Mouse (Mus musculus): ENCODE measurements around the gene Fbxo42. TPM values are rescaled to one million over a fixed set of nuclear protein-coding genes. Genes with fewer than 3 reads are reported as not detected.

Fbxo42 gene
- total and polyA plus RNA-seq, 3 experiments: 11.2 to 260 (median 23.1) TPM

GRCm38 (mm10) chr4:141242651-141243241, 95.0 kb downstream of the Fbxo42 start:
- Histone ChIP-seq H3K4me3 (ENCODE audit: control insufficient read depth in 1 of 2, insufficient read depth in 1 of 2, low read depth in 2 of 2, low read length in 2 of 2) (no peak overlapping the region), H3K9me3 (replicated peaks; ENCODE audit: insufficient read depth, low read length) (no peaks in the 10 kb centered on the region), H3K4me1 (ENCODE audit: control insufficient read depth in 1 of 2, insufficient read depth in 2 of 2, low read length in 2 of 2) (peaks cover 0 to 13% of the 10 kb centered on the region in 2 experiments; a peak in 3 of 4 replicates), H3K27me3 (ENCODE audit: control insufficient read depth in 1 of 2, insufficient read depth in 2 of 2, low read length in 2 of 2) (peaks cover 6% of the 10 kb centered on the region in 2 experiments), H3K79me2 (ENCODE audit: control insufficient read depth, insufficient read depth, low read length, poor library complexity) (no peaks in the 10 kb centered on the region), H3K36me3 (ENCODE audit: control insufficient read depth in 1 of 2, insufficient read depth in 2 of 2, low read length in 2 of 2) (peaks cover 0 to 5% of the 10 kb centered on the region in 2 experiments; a peak in 2 of 4 replicates), H3K27ac (ENCODE audit: control insufficient read depth, low read depth, low read length) (no peak overlapping the region), H3K9ac (ENCODE audit: control insufficient read depth, low read depth, low read length, poor library complexity, severe bottlenecking) (no peak overlapping the region)
- DNase-seq (ENCODE audit: low read depth, low spot score): no peak
- TF ChIP-seq MAZ (IDR thresholded peaks at IDR 0.05; ENCODE audit: low read depth, low read length) (no peak), TAL1 (IDR thresholded peaks at IDR 0.05; ENCODE audit: low read length) (no peak), SMC3 (IDR thresholded peaks at IDR 0.05; ENCODE audit: low read depth, low read length) (no peak), ZC3H11A (IDR thresholded peaks at IDR 0.05; ENCODE audit: low read depth, low read length) (no peak), POLR2AphosphoS2 (IDR thresholded peaks at IDR 0.05; ENCODE audit: low read length) (no peak), E2F4 (IDR thresholded peaks at IDR 0.05; ENCODE audit: borderline replicate concordance, low read depth, low read length) (no peak), MAX (IDR thresholded peaks at IDR 0.05; ENCODE audit: low read length) (no peak), ETS1 (IDR thresholded peaks at IDR 0.05; ENCODE audit: low read depth, low read length) (no peak), GATA1 (IDR thresholded peaks at IDR 0.05; ENCODE audit: low read depth, low read length) (no peak), USF1 (IDR thresholded peaks at IDR 0.05; ENCODE audit: low read depth, low read length) (no peak), MAFK (IDR thresholded peaks at IDR 0.05; ENCODE audit: borderline replicate concordance, low read depth, low read length) (no peak), MEF2A (IDR thresholded peaks at IDR 0.05; ENCODE audit: extremely low read depth, insufficient replicate concordance, low read depth, low read length, poor library complexity, severe bottlenecking) (no peak), JUND (IDR thresholded peaks at IDR 0.05; ENCODE audit: low read depth, low read length) (no peak), ZNF384 (IDR thresholded peaks at IDR 0.05; ENCODE audit: low read depth, low read length) (no peak), NELFE (IDR thresholded peaks at IDR 0.05; ENCODE audit: low read depth, low read length) (no peak)

- peaks cover 0 to 4% of the 10 kb centered on the region in 2 experiments; a peak in 2 of 4 replicates for H3K36me3 ChIP-seq (ENCODE audit: control insufficient read depth in 1 of 2, insufficient read depth in 2 of 2, low read length in 2 of 2)
- peaks cover 6% of the 10 kb centered on the region in 2 experiments for H3K27me3 ChIP-seq (ENCODE audit: control insufficient read depth in 1 of 2, insufficient read depth in 2 of 2, low read length in 2 of 2)
Observed at GRCm38 (mm10) chr4:141243636-141244035, 95.9 kb downstream of the Fbxo42 start.

More at GRCm38 (mm10) chr4:141243636-141244035, 95.9 kb downstream of the Fbxo42 start:
- no peaks in the 10 kb centered on the region for H3K9me3 ChIP-seq (replicated peaks; ENCODE audit: insufficient read depth, low read length)
- no peak overlapping the region for H3K4me3 ChIP-seq (ENCODE audit: control insufficient read depth in 1 of 2, insufficient read depth in 1 of 2, low read depth in 2 of 2, low read length in 2 of 2)
- no peak overlapping the region for H3K9ac ChIP-seq (ENCODE audit: control insufficient read depth, low read depth, low read length, poor library complexity, severe bottlenecking)
- no peak for DNase-seq (ENCODE audit: low read depth, low spot score)
- H3K4me1 ChIP-seq (ENCODE audit: control insufficient read depth in 1 of 2, insufficient read depth in 2 of 2, low read length in 2 of 2): peaks cover 0 to 7% of the 10 kb centered on the region in 2 experiments; a peak in 3 of 4 replicates
- H3K79me2 ChIP-seq (ENCODE audit: control insufficient read depth, insufficient read depth, low read length, poor library complexity): no peaks in the 10 kb centered on the region
- no peak overlapping the region for H3K27ac ChIP-seq (ENCODE audit: control insufficient read depth, low read depth, low read length)
- no peak for TF ChIP-seq BHLHE40 (IDR thresholded peaks at IDR 0.05; ENCODE audit: borderline replicate concordance, low read depth, low read length)
